Mouse (Mus musculus) kidney, postnatal 4 days (tissue): ENCODE results near the gene Ptprt.

Experiments
- DNase-seq, 2 experiments: peaks; one replicate each; pipeline ENCODE4 v3.0.0; 2021; ENCODE audit warnings: mixed read lengths in 2 of 2

The Ptprt gene

GRCm38 (mm10) chr2:162660941-162661386 is at the start of gene Ptprt:
Gene Ptprt, minus strand, starts transcription at chr2:162661147.
- peak in 1 of 2 experiments; percentile 25 for DNase-seq

GRCm38 (mm10) chr2:162710443-162710842 is 49.5 kb upstream of the Ptprt start:
- DNase-seq: no peak

- peak in 1 of 2 experiments; percentile 24 for DNase-seq
Measured at GRCm38 (mm10) chr2:162699691-162700090, 38.7 kb upstream of the Ptprt start.

GRCm38 (mm10) chr2:162699036-162699435 is 38.1 kb upstream of the Ptprt start:
- DNase-seq: no peak

- no peak for DNase-seq
Measured at GRCm38 (mm10) chr2:162698068-162698467, 37.1 kb upstream of the Ptprt start.

GRCm38 (mm10) chr2:162697151-162697550 is 36.2 kb upstream of the Ptprt start:
- no peak for DNase-seq

- DNase-seq: no peak
Measured at GRCm38 (mm10) chr2:162692143-162692542, 31.2 kb upstream of the Ptprt start.

- peak; percentile 54 to 60 for DNase-seq
Measured at GRCm38 (mm10) chr2:162682674-162683073, 21.7 kb upstream of the Ptprt start.

- DNase-seq: peak; percentile 4 to 15
Measured at GRCm38 (mm10) chr2:162662431-162662970, 1.6 kb upstream of the Ptprt start.

GRCm38 (mm10) chr2:162661733-162662132 is 786 bp upstream of the Ptprt start:
- DNase-seq: peak; percentile 12 to 46

- peak; percentile 23 to 45 for DNase-seq
Measured at GRCm38 (mm10) chr2:162660231-162660940, 561 bp downstream of the Ptprt start.

- DNase-seq: peak; percentile 91 to 93
Measured at GRCm38 (mm10) chr2:162658997-162659396, 1.9 kb downstream of the Ptprt start.

- no peak for DNase-seq
Measured at GRCm38 (mm10) chr2:162657541-162657940, 3.4 kb downstream of the Ptprt start.

GRCm38 (mm10) chr2:162654416-162654815 is 6.5 kb downstream of the Ptprt start:
- no peak for DNase-seq

- no peak for DNase-seq
Measured at GRCm38 (mm10) chr2:162638676-162639075, 22.3 kb downstream of the Ptprt start.

- no peak for DNase-seq
Measured at GRCm38 (mm10) chr2:162637537-162637936, 23.4 kb downstream of the Ptprt start.

- no peak for DNase-seq
Measured at GRCm38 (mm10) chr2:162636387-162637009, 24.4 kb downstream of the Ptprt start.

- no peak for DNase-seq
Measured at GRCm38 (mm10) chr2:162634901-162635300, 26.0 kb downstream of the Ptprt start.

GRCm38 (mm10) chr2:162626076-162626475 is 34.9 kb downstream of the Ptprt start:
- DNase-seq: no peak

GRCm38 (mm10) chr2:162624707-162625106 is 36.2 kb downstream of the Ptprt start:
- DNase-seq: no peak

- no peak for DNase-seq
Measured at GRCm38 (mm10) chr2:162614256-162614655, 46.7 kb downstream of the Ptprt start.

- DNase-seq: no peak
Measured at GRCm38 (mm10) chr2:162613480-162613879, 47.5 kb downstream of the Ptprt start.

GRCm38 (mm10) chr2:162602721-162603120 is 58.2 kb downstream of the Ptprt start:
- DNase-seq: no peak

- DNase-seq: no peak
Measured at GRCm38 (mm10) chr2:162591388-162591787, 69.6 kb downstream of the Ptprt start.
